Mouse (Mus musculus) olfactory bulb, adult 2 months (tissue): Measurements from ENCODE around the gene Olfr91. TPM values are rescaled to one million over a fixed set of nuclear protein-coding genes. Genes with fewer than 3 reads are reported as not detected.
A peak's percentile ranks its signal among the peaks of the same experiment; 100 is the strongest.

Experiments
- H3K27ac ChIP-seq: fragments of 200-500 bp; 2 replicates; pipeline ENCODE4 v1.5.1; 2012; ENCODE audit warnings: low read depth, low read length; ENCODE audit not compliant: insufficient read depth
- H3K4me1 ChIP-seq: fragments of 200-500 bp; 2 replicates; pipeline ENCODE4 v1.6.1; 2012; ENCODE audit warnings: low read length; ENCODE audit not compliant: control insufficient read depth, insufficient read depth
- H3K4me3 ChIP-seq: fragments of 200-500 bp; 2 replicates; pipeline ENCODE4 v1.5.1; 2012; ENCODE audit warnings: mild to moderate bottlenecking, low read depth, low read length, moderate library complexity; ENCODE audit not compliant: insufficient read depth
- CTCF ChIP-seq: fragments of 200-500 bp; IDR thresholded peaks from 2 replicates; pipeline ENCODE4 v1.5.1; 2012; ENCODE audit warnings: low read depth, mild to moderate bottlenecking, low read length, moderate library complexity; ENCODE audit not compliant: insufficient read depth
- POLR2A ChIP-seq: fragments of 200-500 bp; IDR thresholded peaks from 2 replicates; pipeline ENCODE4 v1.6.1; 2012; ENCODE audit warnings: mild to moderate bottlenecking, low read depth, low read length, moderate library complexity; ENCODE audit not compliant: insufficient read depth
- WGBS: fragments of 180-500 bp; shearing (Covaris S2); methylation state at CpG from one replicate; pipeline ENCODE4 v1.1.7; 2018; 5-methylcytosine and 5-hydroxymethylcytosine counted together
- polyA plus RNA-seq: library from polyadenylated mRNA; stranded (reverse); fragments of >200 nt; gene quantifications from 2 replicates; pipeline ENCODE4 v1.2.4, GENCODE M21; 2012; ENCODE audit warnings: low replicate concordance; ENCODE audit not compliant: missing spikeins, insufficient read depth, insufficient read length

Gene Olfr91
- polyA plus RNA-seq, 1 experiment = not detected

- 52% methylated on average over 11 of the region's 11 CpGs for WGBS
- no peak overlapping the region for H3K27ac ChIP-seq
- no peak for TF ChIP-seq CTCF
- TF ChIP-seq POLR2A = no peak
These were observed 34.2 kb downstream of the Olfr91 start for GRCm38 (mm10) chr17:37063686-37064495.

GRCm38 (mm10) chr17:37063063-37063462 lies 35.0 kb downstream of the Olfr91 start:
- Histone ChIP-seq H3K4me3 (no peak overlapping the region), H3K4me1 (peaks cover 22% of the 10 kb centered on the region), H3K27ac (peak overlapping the region; percentile 83)
- 35% methylated on average over 10 of the region's 10 CpGs for WGBS
- TF ChIP-seq POLR2A (no peak), CTCF (no peak)

More at GRCm38 (mm10) chr17:37063686-37064495, 34.2 kb downstream of the Olfr91 start:
- H3K4me1 ChIP-seq = peaks cover 27% of the 10 kb centered on the region
- no peak overlapping the region for H3K4me3 ChIP-seq

- H3K4me1 ChIP-seq = peaks cover 15% of the 10 kb centered on the region
These were observed 35.9 kb downstream of the Olfr91 start for GRCm38 (mm10) chr17:37062101-37062641.

GRCm38 (mm10) chr17:37061435-37061834 lies 36.6 kb downstream of the Olfr91 start:
- Histone ChIP-seq H3K4me1 (peaks cover 14% of the 10 kb centered on the region), H3K27ac (peak overlapping the region; percentile 83; the same call in 1 of the 2 replicates), H3K4me3 (no peak overlapping the region)
- TF ChIP-seq POLR2A = no peak
- TF ChIP-seq CTCF = no peak
- WGBS = 22% methylated on average over 3 of the region's 3 CpGs

More at GRCm38 (mm10) chr17:37062101-37062641, 35.9 kb downstream of the Olfr91 start:
- Histone ChIP-seq H3K4me3 (no peak overlapping the region; the same call in 1 of the 2 replicates), H3K27ac (peak overlapping the region; percentile 83)
- TF ChIP-seq CTCF = no peak
- no peak for TF ChIP-seq POLR2A
- 33% methylated on average over 10 of the region's 10 CpGs for WGBS

- H3K4me3 ChIP-seq = no peak overlapping the region
- TF ChIP-seq CTCF = no peak
- no peak for TF ChIP-seq POLR2A
- H3K4me1 ChIP-seq = peaks cover 30% of the 10 kb centered on the region
- no peak overlapping the region for H3K27ac ChIP-seq
- WGBS = 36% methylated on average over 6 of the region's 6 CpGs
These were observed 41.1 kb downstream of the Olfr91 start for GRCm38 (mm10) chr17:37056957-37057356.

- Histone ChIP-seq H3K4me3 (peak overlapping the region; percentile 21; the same call in 1 of the 2 replicates), H3K27ac (no peak overlapping the region), H3K4me1 (peaks cover 41% of the 10 kb centered on the region)
- WGBS = 17% methylated on average over 4 of the region's 4 CpGs
- TF ChIP-seq CTCF = no peak
- TF ChIP-seq POLR2A = no peak
These were observed 46.3 kb downstream of the Olfr91 start for GRCm38 (mm10) chr17:37051745-37052144.

GRCm38 (mm10) chr17:37050876-37051275 lies 47.2 kb downstream of the Olfr91 start:
- Histone ChIP-seq H3K27ac (peak overlapping the region; percentile 68), H3K4me1 (peaks cover 36% of the 10 kb centered on the region), H3K4me3 (peak overlapping the region; percentile 71)
- WGBS = 4% methylated on average over 27 of the region's 27 CpGs
- TF ChIP-seq CTCF (no peak), POLR2A (no peak)

- Histone ChIP-seq H3K4me3 (peak overlapping the region; percentile 71), H3K27ac (peak overlapping the region; percentile 95), H3K4me1 (peaks cover 32% of the 10 kb centered on the region)
- WGBS = 2% methylated on average over 22 of the region's 22 CpGs
- TF ChIP-seq POLR2A (peak; percentile 97), CTCF (no peak)
These were observed 47.7 kb downstream of the Olfr91 start for GRCm38 (mm10) chr17:37050399-37050798.

GRCm38 (mm10) chr17:37049570-37050310 lies 48.3 kb downstream of the Olfr91 start:
- Histone ChIP-seq H3K4me3 (peak overlapping the region; percentile 71), H3K27ac (peak overlapping the region; percentile 95), H3K4me1 (peaks cover 34% of the 10 kb centered on the region)
- WGBS = 3% methylated on average over 39 of the region's 39 CpGs
- TF ChIP-seq CTCF (peak; percentile 64), POLR2A (no peak)
